Mouse (Mus musculus) forebrain, embryonic 11.5 days (tissue): ENCODE measurements at regions not wholly inside any gene's neighbourhood (a gene's known extent, or its start where the extent isn't known, plus 50 kb on each side); places are given as distances from the start of the nearest gene placed in this dataset.

Experiments used
- ATAC-seq: fragments of 200-750 bp; cut with Nextera tagmentation; replicated peaks from 2 replicates; pipeline ENCODE4 v1.8.0; 2017; ENCODE audit warnings: moderate TSS enrichment; ENCODE audit not compliant: low FRiP score
- DNase-seq: peaks from one replicate; pipeline ENCODE4 v3.0.0-alpha.2; 2017; ENCODE audit warnings: low spot score
- H3K27ac ChIP-seq: fragments of 300-500 bp; sonication (generic); 2 replicates; pipeline ENCODE4 v1.5.1; 2014; ENCODE audit warnings: low read depth, low read length
- H3K27me3 ChIP-seq: fragments of 300-500 bp; sonication (generic); 2 replicates; pipeline ENCODE4 v1.6.1; 2014; ENCODE audit warnings: mild to moderate bottlenecking, low read length, mixed read lengths; ENCODE audit not compliant: control insufficient read depth, insufficient read depth
- H3K36me3 ChIP-seq: fragments of 300-500 bp; sonication (generic); 2 replicates; pipeline ENCODE4 v1.6.1; 2014; ENCODE audit warnings: mild to moderate bottlenecking, low read length, moderate library complexity, mixed read lengths; ENCODE audit not compliant: control insufficient read depth, insufficient read depth
- H3K4me1 ChIP-seq: fragments of 300-500 bp; sonication (generic); replicated peaks from 2 replicates; pipeline ENCODE4 v1.6.1; 2014; ENCODE audit warnings: low read length, mixed read lengths; ENCODE audit not compliant: control insufficient read depth, insufficient read depth
- H3K4me2 ChIP-seq: fragments of 300-500 bp; sonication (generic); 2 replicates; pipeline ENCODE4 v1.6.1; 2014; ENCODE audit warnings: low read depth, mild to moderate bottlenecking, low read length, moderate library complexity, mixed read lengths; ENCODE audit not compliant: severe bottlenecking
- H3K4me3 ChIP-seq: fragments of 300-500 bp; sonication (generic); 2 replicates; pipeline ENCODE4 v1.5.1; 2014; ENCODE audit warnings: low read depth, low read length
- H3K9ac ChIP-seq: fragments of 300-500 bp; sonication (generic); 2 replicates; pipeline ENCODE4 v1.6.1; 2014; ENCODE audit warnings: low read length
- H3K9me3 ChIP-seq: fragments of 300-500 bp; sonication (generic); 2 replicates; pipeline ENCODE4 v1.6.1; 2016; ENCODE audit warnings: low read length, mixed read lengths; ENCODE audit not compliant: control insufficient read depth
- WGBS: fragments of 180-500 bp; shearing (Covaris S2); extraction: QIAGEN DNeasy Blood & Tissue Kit; methylation state at CpG from one replicate; pipeline ENCODE4 v1.1.7; 2014; 5-methylcytosine and 5-hydroxymethylcytosine counted together

DNA sequence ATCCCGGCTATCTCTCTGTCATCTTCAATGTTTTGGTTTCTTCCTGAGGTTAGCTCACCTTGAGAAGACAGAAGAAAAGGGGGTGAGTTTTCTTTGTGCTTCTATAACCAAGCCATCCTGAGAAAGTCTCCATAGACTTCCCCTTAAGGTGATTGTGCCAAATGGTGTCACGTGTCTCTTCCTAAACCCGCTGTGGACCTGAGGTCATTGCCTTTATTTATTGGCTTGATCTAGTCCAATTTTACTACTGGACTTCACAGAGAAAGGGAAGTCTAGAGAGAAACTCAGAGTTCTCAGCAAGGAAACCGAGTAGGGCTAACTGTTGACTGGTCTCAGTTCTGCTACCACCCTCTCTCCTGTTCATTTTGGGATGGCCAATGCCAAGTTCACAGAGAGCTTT is 100.3 kb downstream of the Evx1 start:
- WGBS, result 89% methylated on average over 4 of the region's 4 CpGs
- ATAC-seq, result no peak
- DNase-seq, result no peak

DNA sequence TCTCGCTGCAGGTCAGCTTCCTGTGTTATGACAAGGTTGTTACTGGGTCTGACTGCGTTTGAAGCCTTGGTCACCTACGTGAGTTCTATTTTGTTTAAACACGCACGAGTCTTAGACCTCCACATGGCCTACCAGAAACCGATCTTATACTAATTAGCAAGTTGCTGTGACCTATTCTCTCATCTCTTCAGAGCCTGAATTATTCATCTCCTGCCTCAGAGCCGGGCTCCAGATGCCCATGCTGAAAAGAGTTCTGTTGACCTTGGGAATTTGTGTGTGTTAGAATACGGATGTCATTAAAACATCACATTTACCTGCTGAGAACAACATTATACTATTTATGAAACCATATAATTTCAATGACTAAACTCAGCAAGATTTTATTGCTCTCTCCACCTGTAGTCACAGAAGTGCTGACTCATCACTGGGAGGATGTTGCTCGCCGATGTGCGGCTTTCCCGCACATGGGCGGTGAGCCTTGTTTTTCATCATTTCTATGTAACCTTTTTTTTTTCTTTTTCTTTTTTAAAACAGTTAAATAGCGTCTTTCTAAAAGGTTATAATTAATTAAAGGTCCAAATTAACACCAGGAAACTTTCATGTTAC is 102.1 kb downstream of the Evx1 start:
- Histone ChIP-seq H3K9ac (no peak overlapping the region), H3K27me3 (no peaks in the 10 kb centered on the region), H3K4me3 (no peak overlapping the region), H3K9me3 (no peaks in the 10 kb centered on the region), H3K4me2 (no peak overlapping the region), H3K36me3 (no peaks in the 10 kb centered on the region), H3K27ac (no peak overlapping the region), H3K4me1 (no peaks in the 10 kb centered on the region; the same call in 1 of the 2 replicates)
- ATAC-seq, result no peak
- WGBS, result 88% methylated on average over 14 of the region's 14 CpGs
- DNase-seq, result no peak

More for the DNA sequence above, 100.3 kb downstream of the Evx1 start:
- H3K9me3 ChIP-seq, result no peaks in the 10 kb centered on the region
- H3K4me2 ChIP-seq, result no peak overlapping the region
- H3K36me3 ChIP-seq, result no peaks in the 10 kb centered on the region
- H3K27ac ChIP-seq, result no peak overlapping the region
- H3K4me1 ChIP-seq, result no peaks in the 10 kb centered on the region; the same call in 1 of the 2 replicates
- H3K9ac ChIP-seq, result no peak overlapping the region
- H3K27me3 ChIP-seq, result no peaks in the 10 kb centered on the region
- no peak overlapping the region for H3K4me3 ChIP-seq

DNA sequence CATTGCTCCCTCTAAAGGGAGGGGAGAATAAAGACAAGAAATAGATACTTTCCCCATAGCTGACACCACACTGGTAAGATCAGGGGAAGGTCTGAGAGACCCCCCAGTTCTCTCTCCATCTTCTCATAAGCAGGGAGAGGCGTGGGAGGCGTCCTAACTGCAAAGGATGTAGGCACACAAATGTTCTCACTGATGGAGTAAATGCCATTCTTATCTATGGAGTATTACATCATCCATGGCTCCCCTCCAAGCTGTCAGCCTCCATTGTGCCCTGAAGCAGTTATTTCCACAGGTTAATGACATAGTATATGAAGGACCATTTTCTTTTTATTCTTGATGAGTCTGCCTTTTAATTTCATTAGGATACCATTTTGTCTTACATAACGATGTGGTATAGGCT is 103.2 kb downstream of the Evx1 start:
- no peak overlapping the region for H3K27ac ChIP-seq
- H3K27me3 ChIP-seq, result no peaks in the 10 kb centered on the region
- no peak overlapping the region for H3K4me3 ChIP-seq
- WGBS, result 75% methylated on average over 3 of the region's 3 CpGs
- no peak for DNase-seq
- H3K9ac ChIP-seq, result no peak overlapping the region
- no peaks in the 10 kb centered on the region for H3K9me3 ChIP-seq
- no peak for ATAC-seq
- no peaks in the 10 kb centered on the region; the same call in 1 of the 2 replicates for H3K4me1 ChIP-seq
- no peak overlapping the region for H3K4me2 ChIP-seq
- no peaks in the 10 kb centered on the region for H3K36me3 ChIP-seq

DNA sequence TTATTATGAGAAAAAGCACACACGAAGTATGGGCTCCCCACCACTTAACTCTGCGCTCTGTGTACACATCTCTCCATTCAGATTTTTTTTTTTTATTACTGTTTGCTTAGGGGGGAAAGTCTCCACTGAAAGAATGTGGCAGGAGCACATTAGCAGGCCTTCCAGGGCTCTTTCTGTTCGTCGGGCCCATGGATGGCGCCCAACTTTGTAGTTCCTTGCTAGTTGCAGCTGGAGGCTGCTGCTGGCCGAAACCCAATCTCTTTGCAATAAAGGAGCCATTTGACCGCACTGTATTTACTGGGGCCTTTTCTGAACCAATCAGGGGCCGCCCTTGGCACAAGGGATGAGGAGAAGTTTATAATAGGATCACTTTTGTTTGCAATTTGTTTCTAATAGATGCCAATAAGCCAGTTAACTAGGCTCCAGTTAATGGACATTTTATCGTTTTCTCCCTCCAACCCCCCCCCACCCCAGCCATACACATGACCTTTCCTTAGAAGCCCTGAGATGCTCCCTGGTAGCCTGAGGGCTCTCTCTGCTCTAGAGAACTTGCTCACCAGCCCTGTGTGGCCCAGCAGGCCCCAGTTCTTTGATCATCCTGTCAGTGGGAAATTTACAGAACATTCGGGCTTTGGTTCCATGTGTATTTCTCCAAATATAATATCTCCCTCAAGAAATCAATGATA is 104.3 kb downstream of the Evx1 start:
- H3K27me3 ChIP-seq, result no peaks in the 10 kb centered on the region
- H3K4me2 ChIP-seq, result no peak overlapping the region
- ATAC-seq (no peak), DNase-seq (no peak)
- H3K36me3 ChIP-seq, result no peaks in the 10 kb centered on the region
- no peak overlapping the region for H3K4me3 ChIP-seq
- H3K9me3 ChIP-seq, result no peaks in the 10 kb centered on the region
- no peak overlapping the region for H3K27ac ChIP-seq
- 61% methylated on average over 10 of the region's 10 CpGs for WGBS
- H3K9ac ChIP-seq, result no peak overlapping the region
- no peaks in the 10 kb centered on the region; the same call in 1 of the 2 replicates for H3K4me1 ChIP-seq

DNA sequence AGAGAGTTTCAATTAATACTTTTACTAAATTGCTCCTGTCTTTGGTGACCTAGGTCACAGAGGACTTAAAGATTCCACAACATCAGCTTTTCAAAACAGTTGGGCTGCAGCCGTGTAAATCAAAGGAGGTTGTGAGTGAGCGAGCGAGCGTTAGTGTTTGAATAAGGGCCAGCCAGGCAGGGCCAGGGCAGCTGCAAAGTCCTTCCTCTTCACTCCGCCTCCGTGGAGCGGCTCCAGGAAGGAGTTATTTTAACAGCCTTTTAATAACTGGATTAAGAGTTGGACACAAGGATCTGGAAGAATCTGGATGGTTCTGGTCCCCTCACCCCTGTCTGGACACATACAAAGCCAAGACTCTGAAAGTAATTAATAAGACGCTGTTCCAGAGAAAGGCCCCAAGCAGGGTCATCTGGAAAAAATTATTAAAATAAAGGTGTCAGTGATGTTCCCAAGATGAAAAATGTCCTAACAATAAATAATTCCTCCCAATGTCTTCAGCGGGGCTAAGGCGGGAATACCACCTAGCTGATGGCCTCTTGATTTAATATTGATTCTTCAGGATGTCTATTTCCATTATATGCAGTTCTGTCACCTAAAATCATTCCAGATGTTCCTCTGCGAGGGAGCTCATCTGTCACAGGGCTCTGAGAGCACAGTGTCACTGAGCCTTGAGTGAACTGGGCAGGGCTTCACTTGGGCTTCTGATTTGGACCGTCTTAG is 105.3 kb downstream of the Evx1 start:
- WGBS, result 45% methylated on average over 12 of the region's 12 CpGs

DNA sequence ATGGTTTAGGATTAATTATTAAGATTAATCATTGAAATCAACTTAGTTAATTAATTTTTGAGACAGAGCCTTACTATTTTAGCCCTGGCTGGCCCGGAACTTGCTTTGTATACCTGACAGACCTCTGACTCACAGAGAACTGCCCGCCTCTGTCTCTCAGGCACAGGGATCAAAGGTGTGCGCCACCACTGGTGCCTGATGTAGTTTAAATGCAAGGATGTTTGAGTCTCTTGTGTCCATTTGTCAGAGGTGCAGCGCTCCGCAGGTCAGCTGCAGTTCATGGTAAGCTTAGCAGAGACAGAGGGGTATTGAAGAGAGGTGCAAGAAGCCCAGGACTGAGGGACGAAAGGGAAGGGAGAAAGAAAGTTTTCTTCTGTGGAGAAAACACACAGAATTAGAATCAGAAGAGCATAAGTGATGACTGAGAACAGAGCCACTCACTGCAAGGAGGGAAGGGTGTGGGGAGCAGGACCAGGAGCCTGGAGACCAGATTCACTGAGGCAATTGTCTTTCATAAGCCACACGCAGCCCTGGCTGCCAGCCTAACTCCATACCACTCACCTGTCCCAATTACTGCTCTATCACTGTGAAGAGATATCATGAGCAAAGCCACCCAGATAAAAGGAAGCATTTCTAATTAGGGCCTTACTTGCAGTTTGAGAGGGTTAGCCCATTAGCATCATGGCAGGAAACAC is 107.1 kb downstream of the Evx1 start:
- no peaks in the 10 kb centered on the region for H3K27me3 ChIP-seq

More for the DNA sequence above, 105.3 kb downstream of the Evx1 start:
- Histone ChIP-seq H3K27me3 (no peaks in the 10 kb centered on the region), H3K4me2 (no peak overlapping the region), H3K9ac (no peak overlapping the region), H3K9me3 (no peaks in the 10 kb centered on the region), H3K36me3 (no peaks in the 10 kb centered on the region), H3K4me3 (no peak overlapping the region), H3K4me1 (no peaks in the 10 kb centered on the region; the same call in 1 of the 2 replicates), H3K27ac (no peak overlapping the region)
- DNase-seq (no peak), ATAC-seq (no peak)

DNA sequence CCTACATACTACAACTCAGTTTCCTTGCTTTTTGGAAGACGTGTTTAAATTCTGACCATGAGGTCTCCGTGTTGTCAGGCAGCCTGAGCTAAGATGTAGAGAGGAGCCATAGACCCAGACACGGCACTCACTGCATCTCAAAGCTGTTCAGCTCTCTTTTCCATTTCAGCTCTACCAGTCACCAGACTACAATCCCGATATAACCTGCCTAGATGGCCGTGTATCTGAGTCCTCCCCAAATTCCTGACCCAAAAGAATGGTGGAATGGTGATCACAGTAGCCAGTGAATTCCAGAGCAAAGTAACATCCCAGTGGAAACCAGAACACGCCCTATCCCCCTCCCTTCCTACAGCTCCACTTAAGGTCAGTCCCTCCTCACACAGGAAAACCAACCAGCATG is 108.5 kb downstream of the Evx1 start:
- Histone ChIP-seq H3K4me3 (no peak overlapping the region), H3K4me1 (no peaks in the 10 kb centered on the region; the same call in 1 of the 2 replicates), H3K36me3 (no peaks in the 10 kb centered on the region), H3K27ac (no peak overlapping the region), H3K27me3 (no peaks in the 10 kb centered on the region), H3K9me3 (no peaks in the 10 kb centered on the region), H3K4me2 (no peak overlapping the region), H3K9ac (no peak overlapping the region)
- ATAC-seq (no peak), DNase-seq (no peak)
- 87% methylated on average over 6 of the region's 6 CpGs for WGBS

More for the DNA sequence above, 107.1 kb downstream of the Evx1 start:
- 84% methylated on average over 7 of the region's 7 CpGs for WGBS
- H3K36me3 ChIP-seq, result no peaks in the 10 kb centered on the region
- H3K4me3 ChIP-seq, result no peak overlapping the region
- ATAC-seq, result no peak
- no peaks in the 10 kb centered on the region for H3K9me3 ChIP-seq
- DNase-seq, result no peak
- H3K4me2 ChIP-seq, result no peak overlapping the region
- H3K4me1 ChIP-seq, result no peaks in the 10 kb centered on the region; the same call in 1 of the 2 replicates
- no peak overlapping the region for H3K9ac ChIP-seq
- no peak overlapping the region for H3K27ac ChIP-seq

DNA sequence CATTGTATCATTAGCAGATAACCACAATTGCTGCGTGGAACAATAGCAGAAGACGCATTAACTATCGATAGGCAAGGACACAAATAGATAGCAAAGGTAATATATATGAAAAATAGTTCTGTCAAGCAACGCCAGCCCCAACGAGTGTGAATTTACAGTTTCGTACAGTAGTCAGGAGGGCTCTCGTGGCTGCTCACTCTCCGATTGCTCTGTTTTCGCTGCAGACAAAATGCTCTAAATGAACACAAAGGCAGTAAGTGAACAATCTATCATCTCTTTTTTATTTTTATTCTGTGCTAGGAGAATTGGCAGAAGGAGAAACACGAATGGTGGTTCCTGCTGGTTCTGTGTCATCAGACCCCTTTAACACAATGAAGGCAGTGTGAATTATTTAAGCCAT is 109.4 kb downstream of the Evx1 start:
- no peaks in the 10 kb centered on the region for H3K9me3 ChIP-seq
- 90% methylated on average over 10 of the region's 10 CpGs for WGBS
- H3K4me1 ChIP-seq, result no peaks in the 10 kb centered on the region; the same call in 1 of the 2 replicates

More for the DNA sequence above, 109.4 kb downstream of the Evx1 start:
- H3K27me3 ChIP-seq, result no peaks in the 10 kb centered on the region
- no peak overlapping the region for H3K9ac ChIP-seq
- no peak overlapping the region for H3K4me3 ChIP-seq
- H3K4me2 ChIP-seq, result no peak overlapping the region
- H3K27ac ChIP-seq, result no peak overlapping the region
- H3K36me3 ChIP-seq, result no peaks in the 10 kb centered on the region
- no peak for ATAC-seq
- DNase-seq, result no peak
